In genomic region chr12:80982326-80982725, GRCm38 (mm10) we compare ENCODE assay signal across 9 mouse cellular contexts. TPM values are rescaled to one million over a fixed set of nuclear protein-coding genes. Genes with fewer than 3 reads are reported as not detected.
DNase-seq lines count a peak whose midpoint lies in the region; ATAC-seq and TF ChIP-seq lines count a peak whose summit lies in the region.
"Had no signal": no experiment of that assay in that cellular context is flagged by ENCODE, and none has a peak within 500 bp of the region (broad histone marks: within the 10 kb centered on the region; RNA-seq: fewer than 3 reads in every experiment).

No protein-coding gene starts in this region.

- 1% methylated on average over 7 of the region's 7 CpGs for WGBS in neural tube, embryonic 15.5 days
- under 1% methylated on average over 7 of the region's 7 CpGs for WGBS in embryonic facial prominence, embryonic 14.5 days
- 4% methylated on average over 7 of the region's 7 CpGs for WGBS in limb, embryonic 14.5 days

- H3K9me3 ChIP-seq in neural tube, embryonic 15.5 days (replicated peaks) = no peaks in the 10 kb centered on the region
- no peaks in the 10 kb centered on the region for H3K9me3 ChIP-seq in embryonic facial prominence, embryonic 14.5 days (ENCODE audit: control insufficient read depth, low read length)
- H3K9me3 ChIP-seq in limb, embryonic 14.5 days (ENCODE audit: control insufficient read depth, low read length) = no peaks in the 10 kb centered on the region
- H3K9me3 ChIP-seq: hindbrain, embryonic 15.5 days had no signal

- H3K36me3 ChIP-seq in neural tube, embryonic 15.5 days = no peaks in the 10 kb centered on the region
- H3K36me3 ChIP-seq in embryonic facial prominence, embryonic 14.5 days (ENCODE audit: control insufficient read depth, insufficient read depth, low read length) = no peaks in the 10 kb centered on the region
- H3K36me3 ChIP-seq in limb, embryonic 14.5 days (ENCODE audit: control insufficient read depth, insufficient read depth, low read length) = no peaks in the 10 kb centered on the region
- H3K36me3 ChIP-seq: hindbrain, embryonic 15.5 days had no signal

- H3K4me1 ChIP-seq in neural tube, embryonic 15.5 days = no peaks in the 10 kb centered on the region
- H3K4me1 ChIP-seq in bone marrow macrophage, adult 2 months (ENCODE audit: control insufficient read depth, insufficient read depth, low read length) = no peaks in the 10 kb centered on the region
- H3K4me1 ChIP-seq in embryonic facial prominence, embryonic 14.5 days (ENCODE audit: control insufficient read depth, insufficient read depth, low read length) = no peaks in the 10 kb centered on the region
- H3K4me1 ChIP-seq in limb, embryonic 14.5 days (ENCODE audit: control insufficient read depth, insufficient read depth, low read length) = no peaks in the 10 kb centered on the region
- H3K4me1 ChIP-seq: hindbrain, embryonic 15.5 days had no signal

- no peak overlapping the region for H3K27ac ChIP-seq in neural tube, embryonic 15.5 days (replicated peaks)
- no peak overlapping the region for H3K27ac ChIP-seq in bone marrow macrophage, adult 2 months (ENCODE audit: insufficient read depth, low read depth, low read length)
- no peak overlapping the region for H3K27ac ChIP-seq in embryonic facial prominence, embryonic 14.5 days (replicated peaks; ENCODE audit: low read depth, low read length)
- no peak overlapping the region for H3K27ac ChIP-seq in limb, embryonic 14.5 days (replicated peaks; ENCODE audit: low read depth, low read length)
- H3K27ac ChIP-seq: hindbrain, embryonic 15.5 days had no signal

- no peak for TF ChIP-seq POLR2A in bone marrow macrophage, adult 2 months (IDR thresholded peaks at IDR 0.05; ENCODE audit: borderline replicate concordance, low read depth, low read length)
- no peak for TF ChIP-seq POLR2A in limb, embryonic 14.5 days (IDR thresholded peaks at IDR 0.05; ENCODE audit: borderline replicate concordance, extremely low read depth, insufficient read depth, insufficient read length)

- no peaks in the 10 kb centered on the region for H3K27me3 ChIP-seq in neural tube, embryonic 15.5 days (replicated peaks)
- H3K27me3 ChIP-seq in embryonic facial prominence, embryonic 14.5 days (replicated peaks; ENCODE audit: control insufficient read depth, insufficient read depth, low read length) = no peaks in the 10 kb centered on the region
- no peaks in the 10 kb centered on the region for H3K27me3 ChIP-seq in limb, embryonic 14.5 days (ENCODE audit: control insufficient read depth, insufficient read depth, low read length)
- H3K27me3 ChIP-seq: hindbrain, embryonic 15.5 days had no signal

- no peak overlapping the region for H3K4me3 ChIP-seq in neural tube, embryonic 15.5 days (replicated peaks)
- no peak overlapping the region for H3K4me3 ChIP-seq in bone marrow macrophage, adult 2 months (ENCODE audit: insufficient read depth, low read length)
- H3K4me3 ChIP-seq in embryonic facial prominence, embryonic 14.5 days (ENCODE audit: low read depth, low read length) = no peak overlapping the region
- H3K4me3 ChIP-seq in limb, embryonic 14.5 days (replicated peaks; ENCODE audit: low read length) = no peak overlapping the region
- H3K4me3 ChIP-seq: hindbrain, embryonic 15.5 days had no signal

- H3K4me2 ChIP-seq in neural tube, embryonic 15.5 days = no peak overlapping the region
- no peak overlapping the region for H3K4me2 ChIP-seq in embryonic facial prominence, embryonic 14.5 days (ENCODE audit: low read depth, low read length)
- no peak overlapping the region for H3K4me2 ChIP-seq in limb, embryonic 14.5 days (replicated peaks; ENCODE audit: low read depth, low read length, severe bottlenecking)
- H3K4me2 ChIP-seq: hindbrain, embryonic 15.5 days had no signal

- H3K9ac ChIP-seq in neural tube, embryonic 15.5 days (replicated peaks) = no peak overlapping the region
- H3K9ac ChIP-seq in embryonic facial prominence, embryonic 14.5 days (ENCODE audit: low read depth, low read length) = no peak overlapping the region
- H3K9ac ChIP-seq in limb, embryonic 14.5 days (ENCODE audit: low read depth, low read length, severe bottlenecking) = no peak overlapping the region
- H3K9ac ChIP-seq: hindbrain, embryonic 15.5 days had no signal

- no peak for ATAC-seq in neural tube, embryonic 15.5 days (ENCODE audit: low FRiP score)
- no peak; the same call in 1 of the 2 replicates for ATAC-seq in embryonic facial prominence, embryonic 14.5 days (ENCODE audit: low read depth)
- ATAC-seq in limb, embryonic 14.5 days (ENCODE audit: low FRiP score, low read depth) = no peak

- DNase-seq in neural tube, embryonic 10.5 days (ENCODE audit: extremely low spot score, low spot score) = peak; percentile 85
- DNase-seq in embryonic facial prominence, embryonic 14.5 days (ENCODE audit: low spot score) = peak; percentile 48
- peak; percentile 76 for DNase-seq in induced T-regulatory cell, adult 2 months (ENCODE audit: low read depth)
- DNase-seq in limb, embryonic 14.5 days (ENCODE audit: low spot score) = peak; percentile 71
- DNase-seq in retina, postnatal 1 day = peak; percentile 79
- DNase-seq in urinary bladder, postnatal 14 days (ENCODE audit: low spot score) = peak; percentile 62

- peak; percentile 97 for TF ChIP-seq CTCF in bone marrow macrophage, adult 2 months (IDR thresholded peaks at IDR 0.05; ENCODE audit: low read depth, low read length)

RNA-seq across cellular contexts. Expression of gene Slc10a1, which starts 13.8 kb away (rescaled TPM):
- polyA plus RNA-seq in neural tube, embryonic 15.5 days (2015; fragmentation: Nextera tagmentation; extraction: Ambion mirVana) = 0.63 and 0.67 TPM in 2 replicates
- polyA plus RNA-seq in bone marrow macrophage, adult 2 months (2012; ENCODE audit: insufficient read depth, insufficient read length, missing spikeins) = not detected in 2 replicates
- polyA plus RNA-seq in embryonic facial prominence, embryonic 14.5 days (2014; fragmentation: Nextera tagmentation; extraction: Ambion mirVana) = 0.45 and 0.47 TPM in 2 replicates
- polyA plus RNA-seq in limb, embryonic 14.5 days (2012; rRNA removed) = not detected in 2 replicates
- 0.45 and 0.98 TPM in 2 replicates for polyA plus RNA-seq in limb, embryonic 14.5 days (2014; fragmentation: Nextera tagmentation; extraction: Ambion mirVana)

RNA-seq across cellular contexts. Expression of gene Srsf5, which starts 37.0 kb away (rescaled TPM):
- polyA plus RNA-seq in neural tube, embryonic 15.5 days (2015; fragmentation: Nextera tagmentation; extraction: Ambion mirVana) = 379 and 417 TPM in 2 replicates
- 556 and 652 TPM in 2 replicates for polyA plus RNA-seq in bone marrow macrophage, adult 2 months (2012; ENCODE audit: insufficient read depth, insufficient read length, missing spikeins)
- 323 and 397 TPM in 2 replicates for polyA plus RNA-seq in embryonic facial prominence, embryonic 14.5 days (2014; fragmentation: Nextera tagmentation; extraction: Ambion mirVana)
- polyA plus RNA-seq in limb, embryonic 14.5 days (2012; rRNA removed) = 660 and 906 TPM in 2 replicates
- 392 and 408 TPM in 2 replicates for polyA plus RNA-seq in limb, embryonic 14.5 days (2014; fragmentation: Nextera tagmentation; extraction: Ambion mirVana)

RNA-seq across cellular contexts. Expression of gene Smoc1, which starts 44.3 kb away (rescaled TPM):
- polyA plus RNA-seq in neural tube, embryonic 15.5 days (2015; fragmentation: Nextera tagmentation; extraction: Ambion mirVana) = 13.1 and 15.1 TPM in 2 replicates
- polyA plus RNA-seq in bone marrow macrophage, adult 2 months (2012; ENCODE audit: insufficient read depth, insufficient read length, missing spikeins) = 0.31 and 0.38 TPM in 2 replicates
- 10.7 and 11.5 TPM in 2 replicates for polyA plus RNA-seq in embryonic facial prominence, embryonic 14.5 days (2014; fragmentation: Nextera tagmentation; extraction: Ambion mirVana)
- polyA plus RNA-seq in limb, embryonic 14.5 days (2012; rRNA removed) = 16.3 and 17.5 TPM in 2 replicates
- 8.1 and 8.5 TPM in 2 replicates for polyA plus RNA-seq in limb, embryonic 14.5 days (2014; fragmentation: Nextera tagmentation; extraction: Ambion mirVana)
